Mouse (Mus musculus) cerebellum, adult (tissue): ENCODE results near the gene Gm20388.
"Not testable (repeated sequence)": the region's sequence is repeated elsewhere in the genome, so short reads cannot be mapped to it uniquely, and the experiment has no call there.

ENCODE experiments used
- ATAC-seq: cut with Nextera tagmentation; 2 replicates; pipeline ENCODE4 v1.9.2; 2017; ENCODE audit warnings: mild to moderate bottlenecking, moderate library complexity, mixed read lengths; ENCODE audit not compliant: insufficient number of reproducible peaks, low FRiP score, low TSS enrichment

Gm20388 gene

GRCm38 (mm10) chr8:123042158-123042973, 3131.7 kb downstream of the Gm20388 start, which contains the start of gene Ankrd11:
TSS of gene Ankrd11 (minus strand) at chr8:123042277.
- ATAC-seq = peak; percentile 98

- ATAC-seq = no peak
These were observed 3132.5 kb downstream of the Gm20388 start for GRCm38 (mm10) chr8:123042974-123043625.

GRCm38 (mm10) chr8:123043941-123044340, 3133.3 kb downstream of the Gm20388 start:
- no peak for ATAC-seq

GRCm38 (mm10) chr8:123044743-123045425, 3134.2 kb downstream of the Gm20388 start:
- not testable (repeated sequence) for ATAC-seq

DNA sequence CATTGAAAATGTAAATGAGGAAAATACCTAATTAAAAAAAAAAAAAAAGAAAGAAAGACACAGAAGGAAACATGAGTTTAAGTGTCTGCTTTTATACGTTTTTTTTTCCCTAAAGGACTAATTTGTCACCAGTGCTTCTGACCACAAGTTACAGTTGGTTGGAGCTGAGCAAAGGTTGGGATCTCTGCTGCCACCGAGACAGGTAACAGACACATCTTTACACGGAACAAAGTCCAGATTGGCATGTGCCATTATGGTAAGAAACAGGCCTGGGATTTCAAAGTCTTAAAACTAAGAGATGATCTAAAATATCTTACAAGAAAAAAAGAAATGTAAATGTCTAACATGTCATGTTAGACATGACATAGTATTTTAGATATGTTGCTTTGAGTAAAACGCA, 3136.1 kb downstream of the Gm20388 start:
- ATAC-seq = no peak

DNA sequence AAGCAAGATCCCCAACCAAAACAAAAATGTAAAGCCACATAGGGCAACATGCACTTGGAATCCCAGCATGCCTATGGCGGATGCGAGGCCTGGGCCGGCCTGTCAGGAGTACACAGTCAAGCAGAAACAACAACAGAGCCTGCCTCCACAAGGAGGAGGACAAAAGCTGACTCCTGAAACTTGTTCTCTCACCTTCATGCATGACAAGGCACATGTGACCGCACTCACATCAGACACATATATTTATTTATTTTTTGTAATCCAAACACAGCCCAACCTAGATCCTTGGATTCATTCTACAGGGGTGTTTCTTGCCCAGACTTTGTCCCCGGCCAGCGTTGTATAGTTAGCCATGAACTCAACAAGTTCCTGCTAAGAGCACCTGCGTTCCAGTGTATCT, 3137.2 kb downstream of the Gm20388 start:
- no peak for ATAC-seq

DNA sequence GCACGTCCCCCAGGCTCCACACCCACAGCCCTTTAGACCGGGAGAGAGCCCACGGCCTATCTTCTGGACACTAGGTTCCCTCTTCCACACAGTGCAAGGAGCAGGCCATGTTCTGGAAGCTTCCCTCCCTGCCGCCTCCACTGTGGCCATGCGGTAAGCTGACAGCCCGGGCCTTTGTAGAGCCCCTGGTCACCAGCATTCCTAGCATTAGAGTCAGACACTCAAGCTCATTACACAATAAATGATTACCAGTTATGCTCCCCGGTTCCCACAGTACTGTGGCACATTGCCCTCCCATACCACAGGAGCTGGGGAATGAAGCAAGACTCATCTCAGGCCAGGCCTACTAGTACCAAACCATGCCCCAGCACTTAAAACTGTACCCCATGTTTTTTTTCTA, 3137.8 kb downstream of the Gm20388 start:
- no peak for ATAC-seq

DNA sequence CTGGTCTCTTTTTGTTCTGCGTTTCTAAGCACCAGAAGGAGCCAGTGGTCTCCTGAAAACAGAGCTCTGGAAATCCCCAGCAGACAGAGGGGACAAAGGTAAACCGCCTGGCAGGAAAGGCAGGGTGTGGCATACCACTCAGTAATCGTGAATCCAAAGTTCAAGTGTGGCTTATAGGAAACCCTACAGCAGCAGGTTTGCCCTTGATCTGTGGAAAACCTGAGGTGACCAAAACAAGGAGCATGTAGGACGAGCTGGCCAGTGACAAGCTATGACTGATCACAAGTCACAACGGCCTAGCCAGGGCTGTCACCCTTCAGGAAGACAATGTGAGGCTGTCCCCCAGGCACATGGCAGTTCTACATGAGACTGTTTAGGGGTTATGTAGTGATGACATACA, 3140.8 kb downstream of the Gm20388 start:
- ATAC-seq = no peak

- ATAC-seq = no peak
These were observed 3152.1 kb downstream of the Gm20388 start, which contains the start of gene Spg7 for GRCm38 (mm10) chr8:123062721-123063120. TSS of gene Spg7 (plus strand) at chr8:123062942.

GRCm38 (mm10) chr8:123064072-123064471, 3153.4 kb downstream of the Gm20388 start:
- no peak for ATAC-seq

- no peak for ATAC-seq
These were observed 3154.2 kb downstream of the Gm20388 start for GRCm38 (mm10) chr8:123064809-123065213.

GRCm38 (mm10) chr8:123065214-123066100, 3154.8 kb downstream of the Gm20388 start:
- ATAC-seq = peak; percentile 93

DNA sequence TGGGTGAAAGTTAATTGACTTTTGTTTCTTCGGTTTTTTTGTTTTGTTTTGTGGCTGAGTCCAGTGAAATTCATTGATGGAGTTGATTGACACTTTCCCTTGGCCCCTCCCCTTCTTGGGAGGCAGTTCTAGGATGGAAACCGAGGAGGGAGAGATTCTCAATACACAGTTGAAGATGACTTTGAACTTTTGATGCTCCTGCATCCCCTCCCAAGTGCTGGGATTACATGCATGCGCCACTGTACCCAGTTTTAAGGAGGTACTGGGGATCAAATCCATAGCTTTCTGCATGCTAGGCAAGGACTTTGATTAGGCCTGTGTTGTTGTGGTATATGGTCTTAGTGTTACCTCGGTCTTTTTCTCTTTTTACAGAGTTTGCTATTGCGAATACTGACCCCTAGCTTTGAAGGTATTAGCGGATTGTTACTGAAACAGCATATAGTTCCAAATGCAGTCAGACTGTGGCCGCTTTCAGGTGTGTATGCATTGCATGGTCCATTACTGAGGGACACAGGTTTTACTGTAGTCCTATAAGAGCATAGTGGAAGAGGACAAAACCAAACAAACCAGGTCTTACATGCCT, 3155.6 kb downstream of the Gm20388 start:
- no peak for ATAC-seq

GRCm38 (mm10) chr8:123071176-123071575, 3160.5 kb downstream of the Gm20388 start:
- ATAC-seq = no peak

GRCm38 (mm10) chr8:123077213-123077612, 3166.6 kb downstream of the Gm20388 start:
- no peak for ATAC-seq

DNA sequence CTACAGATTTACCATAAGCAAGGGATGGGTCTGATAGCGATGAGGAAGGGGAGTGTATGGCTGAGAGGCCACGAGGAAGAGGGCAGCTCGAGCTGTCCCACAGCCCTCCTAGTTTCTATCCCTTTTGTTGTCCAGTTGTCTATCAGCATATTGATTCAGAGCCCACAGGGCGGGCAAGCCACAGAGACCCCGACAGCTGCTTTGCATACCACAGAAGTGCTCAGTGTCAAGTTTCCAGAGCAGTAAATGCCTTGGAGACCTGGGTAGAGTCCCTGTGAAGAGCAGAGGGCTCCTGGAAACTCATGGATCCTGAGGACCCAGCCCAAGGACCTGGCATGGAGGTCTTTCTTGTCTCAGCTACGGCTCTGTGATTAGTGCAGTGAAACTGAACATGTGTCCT, 3172.4 kb downstream of the Gm20388 start:
- no peak for ATAC-seq

DNA sequence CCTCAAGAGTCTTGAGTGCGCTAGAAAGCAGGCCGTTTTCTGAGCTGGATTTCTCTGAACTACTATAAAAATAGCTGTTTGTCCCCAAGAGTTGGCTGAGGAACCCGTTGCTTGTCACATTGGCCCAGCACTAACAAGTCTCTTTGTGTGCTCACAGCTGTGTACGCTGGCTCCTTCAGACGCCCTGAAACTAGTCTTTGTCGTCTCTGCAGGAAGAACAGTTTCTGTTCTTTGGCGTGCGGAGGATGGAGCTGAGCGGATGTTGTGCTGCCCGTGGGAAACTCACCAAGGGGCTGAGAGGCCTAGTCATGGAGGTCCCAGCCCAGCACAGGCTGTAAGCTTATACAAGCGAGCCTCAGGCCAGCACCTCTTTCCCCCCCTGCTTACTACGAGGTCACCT, 3173.0 kb downstream of the Gm20388 start:
- ATAC-seq = no peak

DNA sequence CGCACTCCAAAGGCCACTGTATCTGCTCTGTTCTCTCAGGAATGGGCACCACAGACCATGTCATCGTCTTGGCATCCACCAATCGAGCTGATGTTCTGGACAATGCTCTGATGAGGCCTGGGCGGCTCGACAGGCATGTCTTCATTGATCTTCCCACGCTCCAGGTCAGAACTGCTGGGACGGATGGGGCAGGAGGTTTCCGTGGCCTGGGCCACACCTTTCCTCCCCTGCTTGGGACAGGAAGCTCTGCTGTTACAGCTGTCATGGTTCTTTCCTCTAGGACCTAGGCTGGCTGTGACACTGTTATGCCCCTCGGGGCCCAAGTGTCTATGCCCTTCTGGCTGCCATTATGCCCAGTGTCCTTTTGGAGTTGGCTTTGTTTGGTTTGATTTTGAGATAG, 3176.6 kb downstream of the Gm20388 start:
- no peak for ATAC-seq

DNA sequence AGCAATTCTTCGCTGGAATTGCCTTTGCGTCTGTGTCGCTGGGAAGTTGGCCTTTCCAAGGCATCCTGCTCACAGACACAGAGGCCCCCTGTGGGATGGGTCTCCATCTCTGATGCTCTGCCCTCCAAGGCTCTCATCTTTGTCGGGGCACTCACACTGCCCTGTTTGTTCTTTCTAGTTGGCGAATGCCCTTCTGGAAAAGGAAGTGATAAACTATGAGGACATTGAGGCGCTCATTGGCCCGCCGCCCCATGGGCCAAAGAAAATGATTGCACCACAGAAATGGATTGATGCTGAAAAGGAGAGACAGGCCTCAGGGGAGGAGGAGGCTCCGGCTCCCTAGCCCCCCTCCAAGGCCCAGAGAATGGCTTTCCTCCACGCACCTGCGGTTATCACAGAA, 3186.6 kb downstream of the Gm20388 start:
- no peak for ATAC-seq
